Mouse (Mus musculus) olfactory bulb, adult 2 months (tissue): ENCODE results near the gene Otud7a.

Source experiments
- CTCF ChIP-seq: fragments of 200-500 bp; IDR thresholded peaks from 2 replicates; pipeline ENCODE4 v1.5.1; 2012; ENCODE audit warnings: low read depth, mild to moderate bottlenecking, low read length, moderate library complexity; ENCODE audit not compliant: insufficient read depth
- POLR2A ChIP-seq: fragments of 200-500 bp; IDR thresholded peaks from 2 replicates; pipeline ENCODE4 v1.6.1; 2012; ENCODE audit warnings: mild to moderate bottlenecking, low read depth, low read length, moderate library complexity; ENCODE audit not compliant: insufficient read depth

GRCm38 (mm10) chr7:63504202-63504601, 59.7 kb downstream of the Otud7a start:
- TF ChIP-seq CTCF = no peak
- no peak for TF ChIP-seq POLR2A
